Mouse (Mus musculus) small intestine, adult 2 months (tissue): ENCODE data around the gene Ccdc33.

Experiments
- CTCF ChIP-seq: fragments of 200-500 bp; IDR thresholded peaks from 2 replicates; pipeline ENCODE4 v1.5.1; 2012; ENCODE audit warnings: low read depth, mild to moderate bottlenecking, control low read depth, inconsistent platforms, low read length, moderate library complexity, mixed read lengths; ENCODE audit not compliant: insufficient replicate concordance, insufficient read length; ENCODE audit errors: extremely low read depth
- POLR2A ChIP-seq: fragments of 200-500 bp; IDR thresholded peaks from 2 replicates; pipeline ENCODE4 v1.6.1; 2012; ENCODE audit warnings: low read depth, mild to moderate bottlenecking, control low read depth, inconsistent platforms, low read length, moderate library complexity

GRCm38 (mm10) chr9:58144664-58145063 is 26.0 kb upstream of the Ccdc33 start:
- no peak for TF ChIP-seq CTCF
- no peak for TF ChIP-seq POLR2A
